ENCODE assay signal across 7 mouse cellular contexts in the genomic region with DNA sequence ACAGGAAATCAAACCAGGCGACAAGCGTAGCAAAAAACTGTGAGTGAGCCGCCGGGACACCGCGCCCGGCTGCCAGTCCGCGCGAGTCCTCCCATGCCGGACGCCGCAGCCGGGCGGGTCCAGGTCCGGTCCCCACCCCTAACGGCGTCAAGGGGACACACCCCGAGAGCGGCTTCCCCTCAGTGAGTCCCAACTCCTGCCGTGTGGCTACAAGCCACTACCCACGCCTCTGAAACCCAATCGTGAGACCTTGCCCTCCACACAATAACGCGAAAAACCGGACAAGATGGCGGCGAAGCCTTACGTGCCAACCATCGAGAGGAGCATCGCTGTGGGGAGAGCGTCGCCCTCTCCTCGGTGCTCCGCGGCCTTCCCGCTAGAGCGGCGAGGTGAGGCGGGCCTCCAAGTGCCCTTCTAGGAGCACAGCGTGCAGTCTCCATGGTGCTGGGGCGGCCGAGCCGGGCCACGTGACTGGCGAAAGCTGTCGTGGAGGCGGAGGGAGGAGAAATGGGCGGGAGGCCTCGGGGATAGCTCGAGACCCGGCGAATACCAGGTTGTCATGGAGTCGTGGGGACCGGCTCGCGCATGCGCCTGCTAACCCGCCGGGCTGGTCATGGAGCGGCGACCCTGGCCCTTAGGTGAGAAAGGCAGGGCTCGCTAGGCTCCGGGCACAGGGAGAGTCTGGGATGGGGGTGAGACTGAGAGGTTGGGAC. TPM values are rescaled to one million over a fixed set of nuclear protein-coding genes. Genes with fewer than 3 reads are reported as not detected.
DNase-seq lines count a peak whose midpoint lies in the region; ATAC-seq and TF ChIP-seq lines count a peak whose summit lies in the region.

TSS of gene Cipc (plus strand) at position 182 of the 713 bp plus-strand sequence.

- H3K27me3 ChIP-seq in embryonic facial prominence, embryonic 10.5 days (replicated peaks; ENCODE audit: low read depth, poor library complexity, severe bottlenecking), result no peaks in the 10 kb centered on the region
- peaks cover 19% of the 10 kb centered on the region; the same call in 1 of the 2 replicates for H3K27me3 ChIP-seq in intestine, postnatal 0 days (replicated peaks; ENCODE audit: control insufficient read depth, insufficient read depth, low read length)
- no peaks in the 10 kb centered on the region; the same call in 1 of the 2 replicates for H3K27me3 ChIP-seq in midbrain, embryonic 12.5 days
- no peaks in the 10 kb centered on the region for H3K27me3 ChIP-seq in small intestine, adult 2 months (ENCODE audit: control insufficient read depth, insufficient read depth, low read length)

- peak; percentile 26 for TF ChIP-seq CTCF in intestine, postnatal 0 days (IDR thresholded peaks at IDR 0.05; ENCODE audit: low read depth)
- TF ChIP-seq CTCF in small intestine, adult 2 months (IDR thresholded peaks at IDR 0.05; ENCODE audit: extremely low read depth, insufficient read length, insufficient replicate concordance, low read depth, low read length), result no peak

- H3K9ac ChIP-seq in intestine, postnatal 0 days (ENCODE audit: low read depth, low read length), result peak within 1 kb of the TSS; percentile 53
- peak within 1 kb of the TSS; percentile 79 for H3K9ac ChIP-seq in midbrain, embryonic 12.5 days (replicated peaks)

- peak; percentile 80 for TF ChIP-seq POLR2A in small intestine, adult 2 months (IDR thresholded peaks at IDR 0.05; ENCODE audit: low read depth, low read length)

- ATAC-seq in intestine, postnatal 0 days, result peak; percentile 99
- ATAC-seq in midbrain, embryonic 12.5 days (ENCODE audit: low FRiP score, low read depth), result peak; percentile 97

- peak within 1 kb of the TSS; percentile 99 for H3K27ac ChIP-seq in embryonic facial prominence, embryonic 10.5 days (replicated peaks)
- H3K27ac ChIP-seq in intestine, postnatal 0 days (ENCODE audit: low read depth, low read length), result peak within 1 kb of the TSS; percentile 93
- peak within 1 kb of the TSS; percentile 99 for H3K27ac ChIP-seq in midbrain, embryonic 12.5 days (replicated peaks)
- peak within 1 kb of the TSS; percentile 99 for H3K27ac ChIP-seq in small intestine, adult 2 months (ENCODE audit: insufficient read depth, low read depth, low read length)

- H3K36me3 ChIP-seq in embryonic facial prominence, embryonic 10.5 days (replicated peaks), result peaks cover 9% of the 10 kb centered on the region; the same call in 1 of the 2 replicates
- H3K36me3 ChIP-seq in intestine, postnatal 0 days (ENCODE audit: control insufficient read depth, insufficient read depth), result no peaks in the 10 kb centered on the region
- H3K36me3 ChIP-seq in midbrain, embryonic 12.5 days, result no peaks in the 10 kb centered on the region
- no peaks in the 10 kb centered on the region for H3K36me3 ChIP-seq in small intestine, adult 2 months (ENCODE audit: control insufficient read depth, insufficient read depth, low read length)

- peaks cover 44% of the 10 kb centered on the region for H3K4me1 ChIP-seq in embryonic facial prominence, embryonic 10.5 days
- 0 out of 2 replicates have a peak, but pooled peaks cover 3% of the 10 kb centered on the region for H3K4me1 ChIP-seq in intestine, postnatal 0 days (replicated peaks; ENCODE audit: control insufficient read depth, insufficient read depth, low read length)
- peaks cover 59% of the 10 kb centered on the region for H3K4me1 ChIP-seq in midbrain, embryonic 12.5 days
- H3K4me1 ChIP-seq in small intestine, adult 2 months (ENCODE audit: control insufficient read depth, insufficient read depth, insufficient read length, low read length), result peaks cover 20% of the 10 kb centered on the region

- DNase-seq in adrenal gland, postnatal 10 days, result peak; percentile 98
- DNase-seq in embryonic facial prominence, embryonic 10.5 days (ENCODE audit: low spot score), result peak; percentile 100
- DNase-seq in gonadal fat pad, adult 2 months (ENCODE audit: low read depth), result no peak
- peak; percentile 99 for DNase-seq in left cerebral cortex, postnatal 4 days

- H3K4me3 ChIP-seq in embryonic facial prominence, embryonic 10.5 days, result peak within 1 kb of the TSS; percentile 81
- peak within 1 kb of the TSS; percentile 60 for H3K4me3 ChIP-seq in intestine, postnatal 0 days (ENCODE audit: low read depth, low read length)
- H3K4me3 ChIP-seq in midbrain, embryonic 12.5 days, result peak within 1 kb of the TSS; percentile 64
- peak within 1 kb of the TSS; percentile 78 for H3K4me3 ChIP-seq in small intestine, adult 2 months (ENCODE audit: low read depth, low read length)

- intact Hi-C loops in left cerebral cortex, postnatal 4 days (cut with DNase I), result loop anchor here (5.0 kb wide), 1 partner anchor 175 kb away; no protein-coding TSS in a partner anchor

- H3K4me2 ChIP-seq in intestine, postnatal 0 days (replicated peaks; ENCODE audit: low read depth), result peak within 1 kb of the TSS; percentile 79
- peak within 1 kb of the TSS; percentile 79 for H3K4me2 ChIP-seq in midbrain, embryonic 12.5 days (replicated peaks)

- no peaks in the 10 kb centered on the region for H3K9me3 ChIP-seq in embryonic facial prominence, embryonic 10.5 days
- H3K9me3 ChIP-seq in intestine, postnatal 0 days (ENCODE audit: control insufficient read depth), result no peaks in the 10 kb centered on the region
- no peaks in the 10 kb centered on the region for H3K9me3 ChIP-seq in midbrain, embryonic 12.5 days

- under 1% methylated on average over 64 of the region's 64 CpGs for WGBS in embryonic facial prominence, embryonic 10.5 days
- WGBS in intestine, postnatal 0 days, result under 1% methylated on average over 64 of the region's 64 CpGs
- under 1% methylated on average over 64 of the region's 64 CpGs for WGBS in midbrain, embryonic 12.5 days
- WGBS in small intestine, adult 2 months, result under 1% methylated on average over 64 of the region's 64 CpGs

RNA-seq across cellular contexts. Expression of gene Cipc, which starts in this region (rescaled TPM):
- total RNA-seq in adrenal gland, postnatal 10 days (2021), result 10 to 100 TPM; 21.0 to 23.7 TPM
- 35.1 and 37.1 TPM in 2 replicates for polyA plus RNA-seq in embryonic facial prominence, embryonic 10.5 days (2016; fragmentation: Nextera tagmentation; extraction: Ambion mirVana)
- 41.0 and 44.5 TPM in 2 replicates for polyA plus RNA-seq in gonadal fat pad, adult 2 months (2012; rRNA removed)
- 3.2 and 3.8 TPM in 2 replicates for polyA plus RNA-seq in intestine, postnatal 0 days (2015; fragmentation: Nextera tagmentation; extraction: Ambion mirVana)
- 10 to 100 TPM; 56.9 to 60.6 TPM for total RNA-seq in left cerebral cortex, postnatal 4 days (2021)
- 44.3 and 46.4 TPM in 2 replicates for polyA plus RNA-seq in midbrain, embryonic 12.5 days (2016; fragmentation: Nextera tagmentation; extraction: Ambion mirVana)
- polyA plus RNA-seq in small intestine, adult 2 months (2012; rRNA removed), result 7.9 and 16.3 TPM in 2 replicates
